Mouse (Mus musculus) testis, adult 2 months (tissue): Measurements from ENCODE around the gene Prr12. TPM values are rescaled to one million over a fixed set of nuclear protein-coding genes. Genes with fewer than 3 reads are reported as not detected.

ENCODE experiments used
- H3K27ac ChIP-seq: fragments of 200-500 bp; 2 replicates; pipeline ENCODE4 v1.5.1; 2012; ENCODE audit warnings: low read depth, low read length; ENCODE audit not compliant: control insufficient read depth, insufficient read depth
- H3K27me3 ChIP-seq: fragments of 200-500 bp; 2 replicates; pipeline ENCODE4 v1.6.1; 2012; ENCODE audit warnings: mild to moderate bottlenecking, low read length, moderate library complexity; ENCODE audit not compliant: control insufficient read depth, insufficient read depth
- H3K36me3 ChIP-seq: fragments of 200-500 bp; 2 replicates; pipeline ENCODE4 v1.6.1; 2012; ENCODE audit warnings: mild to moderate bottlenecking, low read length; ENCODE audit not compliant: control insufficient read depth, insufficient read depth
- H3K4me1 ChIP-seq: fragments of 200-500 bp; 2 replicates; pipeline ENCODE4 v1.6.1; 2012; ENCODE audit warnings: low read length; ENCODE audit not compliant: control insufficient read depth, insufficient read depth
- H3K4me3 ChIP-seq: fragments of 200-500 bp; 2 replicates; pipeline ENCODE4 v1.5.1; 2012; ENCODE audit warnings: low read depth, mild to moderate bottlenecking, low read length, moderate library complexity, mixed read lengths; ENCODE audit not compliant: control insufficient read depth
- CTCF ChIP-seq: fragments of 200-500 bp; IDR thresholded peaks from 2 replicates; pipeline ENCODE4 v1.5.1; 2012; ENCODE audit warnings: low read depth, mild to moderate bottlenecking, inconsistent platforms, low read length, moderate library complexity; ENCODE audit not compliant: control insufficient read depth, insufficient read depth, insufficient replicate concordance
- POLR2A ChIP-seq: fragments of 200-500 bp; IDR thresholded peaks from 2 replicates; pipeline ENCODE4 v1.6.1; 2012; ENCODE audit warnings: low read depth, mild to moderate bottlenecking, inconsistent platforms, low read length, moderate library complexity; ENCODE audit not compliant: control insufficient read depth
- polyA plus RNA-seq: library from polyadenylated mRNA; depleted of rRNA; stranded (reverse); fragments of >200 nt; gene quantifications from 2 replicates; pipeline ENCODE4 v1.2.3, GENCODE M21; 2012

Gene Prr12
- polyA plus RNA-seq, 1 experiment: 3.4 TPM

- Histone ChIP-seq H3K4me1 (no peaks in the 10 kb centered on the region), H3K36me3 (no peaks in the 10 kb centered on the region), H3K27ac (no peak overlapping the region), H3K4me3 (no peak overlapping the region), H3K27me3 (no peaks in the 10 kb centered on the region)
- no peak for TF ChIP-seq CTCF
- no peak for TF ChIP-seq POLR2A
Measured at GRCm38 (mm10) chr7:45067190-45067999, 14.7 kb upstream of the Prr12 start.

DNA sequence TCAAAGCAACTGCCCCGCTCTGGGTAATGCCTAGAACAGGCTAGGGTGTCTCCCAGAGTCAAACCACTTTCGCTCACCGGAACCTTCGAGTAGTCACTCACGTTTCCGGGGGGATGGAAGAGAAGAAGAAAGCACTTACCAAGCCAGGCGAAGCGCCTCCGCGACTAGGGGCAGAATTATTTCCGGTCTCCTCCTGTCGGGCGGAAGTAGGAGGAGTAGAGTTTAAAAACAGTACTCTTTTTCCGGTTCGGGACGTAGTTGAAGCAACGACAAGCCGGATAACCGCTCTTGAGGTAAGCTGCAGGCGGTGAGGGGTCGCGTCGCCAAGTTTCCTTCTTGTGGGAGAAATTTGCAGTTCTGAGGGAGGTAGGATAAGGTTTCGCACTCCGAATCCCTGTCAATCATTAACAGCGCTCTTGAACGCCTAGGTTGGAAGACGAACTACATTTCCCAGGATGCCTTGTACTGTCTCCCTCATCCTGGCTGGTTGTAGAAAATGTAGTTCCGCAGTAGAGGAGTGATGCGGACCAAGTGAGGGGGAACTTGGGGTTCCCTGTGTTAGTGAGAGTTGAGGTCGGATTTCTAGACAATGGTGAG lies 9.7 kb upstream of the Prr12 start, which contains the start of the genes Nosip and Prrg2:
TSS of gene Nosip (plus strand) at position 191 of the 597 bp plus-strand sequence.
TSS of gene Prrg2 (minus strand) at position 439 of the 597 bp plus-strand sequence.
- TF ChIP-seq POLR2A (peak; percentile 65), CTCF (no peak)
- Histone ChIP-seq H3K4me3 (peak within 1 kb of the TSS; percentile 99), H3K27ac (peak within 1 kb of the TSS; percentile 98), H3K36me3 (no peaks in the 10 kb centered on the region), H3K4me1 (peaks cover 15% of the 10 kb centered on the region), H3K27me3 (no peaks in the 10 kb centered on the region)

- H3K36me3 ChIP-seq: no peaks in the 10 kb centered on the region
- H3K27ac ChIP-seq: peak overlapping the region; percentile 23
- TF ChIP-seq CTCF (no peak), POLR2A (no peak)
- H3K4me3 ChIP-seq: peak overlapping the region; percentile 72
- no peaks in the 10 kb centered on the region for H3K27me3 ChIP-seq
- peaks cover 19% of the 10 kb centered on the region for H3K4me1 ChIP-seq
Measured at GRCm38 (mm10) chr7:45061532-45062075, 8.9 kb upstream of the Prr12 start.

DNA sequence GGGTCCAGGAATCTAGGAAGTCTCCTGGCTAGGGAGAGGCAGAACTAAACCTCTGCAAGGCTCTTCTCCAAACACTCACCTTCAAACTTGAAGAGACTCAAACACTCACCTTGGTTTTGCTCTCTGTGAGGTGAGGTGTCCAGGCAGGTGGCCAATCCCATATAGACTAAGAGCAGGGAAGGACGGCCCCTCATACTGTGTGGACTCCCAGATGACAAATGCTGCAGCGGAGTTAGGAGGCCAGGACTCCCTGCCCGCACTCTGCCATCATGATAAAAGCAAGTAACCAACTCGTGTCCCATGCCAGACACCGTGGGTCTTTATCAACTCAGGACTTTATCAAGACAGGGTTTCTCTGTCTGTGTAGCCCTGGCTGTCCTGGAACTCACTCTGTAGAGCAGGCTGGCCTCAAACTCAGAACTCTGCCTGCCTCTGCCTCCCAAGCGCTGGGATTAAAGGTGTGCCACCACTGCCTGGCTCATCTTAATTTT lies 8.0 kb upstream of the Prr12 start:
- H3K4me1 ChIP-seq: peaks cover 19% of the 10 kb centered on the region
- H3K27me3 ChIP-seq: no peaks in the 10 kb centered on the region
- no peak overlapping the region for H3K27ac ChIP-seq
- H3K4me3 ChIP-seq: peak overlapping the region; percentile 72
- no peak for TF ChIP-seq POLR2A
- TF ChIP-seq CTCF: no peak
- H3K36me3 ChIP-seq: no peaks in the 10 kb centered on the region

- no peaks in the 10 kb centered on the region for H3K36me3 ChIP-seq
- H3K27me3 ChIP-seq: no peaks in the 10 kb centered on the region
- TF ChIP-seq CTCF (no peak), POLR2A (no peak)
- H3K4me1 ChIP-seq: peaks cover 20% of the 10 kb centered on the region
- H3K4me3 ChIP-seq: peak overlapping the region; percentile 2
- H3K27ac ChIP-seq: no peak overlapping the region
Measured at GRCm38 (mm10) chr7:45058607-45059571, 6.2 kb upstream of the Prr12 start.

- H3K4me3 ChIP-seq: no peak overlapping the region
- no peaks in the 10 kb centered on the region for H3K36me3 ChIP-seq
- TF ChIP-seq CTCF (no peak), POLR2A (no peak)
- no peaks in the 10 kb centered on the region for H3K27me3 ChIP-seq
- H3K4me1 ChIP-seq: peaks cover 30% of the 10 kb centered on the region
- peak overlapping the region; percentile 59; the same call in 1 of the 2 replicates for H3K27ac ChIP-seq
Measured at GRCm38 (mm10) chr7:45056972-45057348, 4.3 kb upstream of the Prr12 start.
